ENCODE assay signal across 28 mouse cellular contexts in genomic region chr10:61248596-61249114, GRCm38 (mm10). TPM values are rescaled to one million over a fixed set of nuclear protein-coding genes. Genes with fewer than 3 reads are reported as not detected.
DNase-seq lines count a peak whose midpoint lies in the region; ATAC-seq and TF ChIP-seq lines count a peak whose summit lies in the region.
"Had no signal": no experiment of that assay in that cellular context is flagged by ENCODE, and none has a peak within 500 bp of the region (broad histone marks: within the 10 kb centered on the region; RNA-seq: fewer than 3 reads in every experiment).

No protein-coding gene starts in this region.

- DNase-seq in lung, postnatal 0 days (ENCODE audit: low spot score), result no peak
- DNase-seq in lung, postnatal 36 days, result no peak
- DNase-seq in ES-CJ7 (ENCODE audit: low read depth, low spot score) (peak; percentile 29), R1 (ENCODE audit: low read depth, low spot score) (peak; percentile 66)
- no peak for DNase-seq in frontal cortex, adult 2 months (ENCODE audit: extremely low spot score in 1 of 2, low spot score in 1 of 2)
- DNase-seq in layer of hippocampus, postnatal 36 days, result no peak
- no peak for DNase-seq in frontal cortex, postnatal 14 days (ENCODE audit: low spot score in 2 of 2)
- DNase-seq: adrenal gland, adult 8-10 months; adrenal gland, postnatal 25 days; cerebellum, adult 11 months; cerebellum, adult 18-20 months; cerebellum, adult 8-10 months; cerebellum, adult 9-11 months; cerebellum, postnatal 14 days; cerebellum, postnatal 36 days; forebrain, postnatal 0 days had no signal

- peak; percentile 23; the same call in 1 of the 2 replicates for ATAC-seq in lung, postnatal 0 days
- ATAC-seq: activated CD4-positive, CD25-positive, alpha-beta regulatory T cell, adult 4 months; forebrain, embryonic 13.5 days; forebrain, embryonic 15.5 days; forebrain, postnatal 0 days; Patski had no signal

- no peak overlapping the region for H3ac ChIP-seq in myocyte (ENCODE audit: control insufficient read depth, insufficient read length)

- 48% methylated on average over 13 of the region's 13 CpGs for WGBS in lung, postnatal 0 days

- TF ChIP-seq CTCF in lung, postnatal 0 days (IDR thresholded peaks at IDR 0.05), result no peak

- H3K4me2 ChIP-seq in lung, postnatal 0 days (replicated peaks; ENCODE audit: low read depth, low read length), result no peak overlapping the region
- no peak overlapping the region for H3K4me2 ChIP-seq in myocyte (ENCODE audit: low read depth)
- H3K4me2 ChIP-seq: embryonic facial prominence, embryonic 12.5 days; forebrain, embryonic 13.5 days; forebrain, embryonic 15.5 days had no signal

- no peak for TF ChIP-seq POLR2A in myocyte (IDR thresholded peaks at IDR 0.05; ENCODE audit: insufficient read length, low read depth)

- no peaks in the 10 kb centered on the region for H3K4me1 ChIP-seq in lung, postnatal 0 days (ENCODE audit: insufficient read depth, low read depth, low read length)

- no peak overlapping the region for H3K27ac ChIP-seq in lung, postnatal 0 days (ENCODE audit: low read length)
- H3K27ac ChIP-seq: embryonic facial prominence, embryonic 10.5 days; embryonic facial prominence, embryonic 12.5 days; forebrain, embryonic 13.5 days; forebrain, embryonic 15.5 days had no signal

- H3K79me2 ChIP-seq in myocyte (ENCODE audit: control insufficient read depth, insufficient read depth), result no peaks in the 10 kb centered on the region

- H3K27me3 ChIP-seq in lung, postnatal 0 days (replicated peaks; ENCODE audit: insufficient read depth, low read length), result no peaks in the 10 kb centered on the region
- H3K27me3 ChIP-seq in myocyte (ENCODE audit: control insufficient read depth, insufficient read depth, insufficient read length), result no peaks in the 10 kb centered on the region
- H3K27me3 ChIP-seq: embryonic facial prominence, embryonic 12.5 days; forebrain, embryonic 13.5 days; forebrain, embryonic 15.5 days; Patski had no signal

- H3K9ac ChIP-seq in lung, postnatal 0 days (replicated peaks; ENCODE audit: low read depth), result no peak overlapping the region
- H3K9ac ChIP-seq: embryonic facial prominence, embryonic 12.5 days; forebrain, embryonic 13.5 days; forebrain, embryonic 15.5 days; forebrain, postnatal 0 days had no signal

- no peak overlapping the region for H3K4me3 ChIP-seq in lung, postnatal 0 days (ENCODE audit: low read depth, low read length)
- no peak overlapping the region for H3K4me3 ChIP-seq in myocyte
- H3K4me3 ChIP-seq: embryonic facial prominence, embryonic 10.5 days; embryonic facial prominence, embryonic 12.5 days; forebrain, embryonic 13.5 days; forebrain, embryonic 15.5 days had no signal

- no peaks in the 10 kb centered on the region for H3K36me3 ChIP-seq in lung, postnatal 0 days (ENCODE audit: insufficient read depth, low read length)
- H3K36me3 ChIP-seq in myocyte (ENCODE audit: control insufficient read depth, insufficient read depth), result peaks cover 8% of the 10 kb centered on the region
- H3K36me3 ChIP-seq: embryonic facial prominence, embryonic 10.5 days; embryonic facial prominence, embryonic 12.5 days; forebrain, embryonic 15.5 days; G1E had no signal

- TF ChIP-seq EP300 in lung, postnatal 0 days (IDR thresholded peaks at IDR 0.05), result no peak

- no peaks in the 10 kb centered on the region for H3K9me3 ChIP-seq in lung, postnatal 0 days (ENCODE audit: low read length)
- H3K9me3 ChIP-seq: embryonic facial prominence, embryonic 12.5 days; forebrain, embryonic 13.5 days; forebrain, embryonic 15.5 days had no signal

TF ChIP-seq in myocyte, 11 proteins besides CTCF, POLR2A, EP300 and RAD21:
- no peak for TF ChIP-seq POLR2AphosphoS2 (IDR thresholded peaks at IDR 0.05; ENCODE audit: insufficient read length, low read depth)
- peak in 1 of 3 experiments; percentile 83 for TF ChIP-seq MYOG (IDR thresholded peaks at IDR 0.05; ENCODE audit: control insufficient read depth in 1 of 3, insufficient read depth in 1 of 3, insufficient read length in 2 of 3, low read depth in 2 of 3)
- TF ChIP-seq TCF3 (IDR thresholded peaks at IDR 0.05; ENCODE audit: insufficient read length, low read depth), result no peak
- TF ChIP-seq REST (IDR thresholded peaks at IDR 0.05; ENCODE audit: insufficient read depth, insufficient read length), result no peak
- no peak for TF ChIP-seq TCF12 (IDR thresholded peaks at IDR 0.05; ENCODE audit: insufficient read depth, poor library complexity, severe bottlenecking)
- TF ChIP-seq MYOD1 (IDR thresholded peaks at IDR 0.05; ENCODE audit: control insufficient read depth in 1 of 3, insufficient read length in 2 of 3, low read depth in 2 of 3), result peak in 2 of 3 experiments; percentile 9 to 87
- TF ChIP-seq CEBPB (IDR thresholded peaks at IDR 0.05; ENCODE audit: insufficient read depth, poor library complexity, severe bottlenecking), result no peak
- TF ChIP-seq E2F4 (IDR thresholded peaks at IDR 0.05; ENCODE audit: insufficient read depth), result no peak
- no peak for TF ChIP-seq SRF (IDR thresholded peaks at IDR 0.05; ENCODE audit: control insufficient read depth, insufficient read length, low read depth)

RNA-seq across cellular contexts. Expression of gene Adamts14, which starts 24.6 kb away (rescaled TPM):
- polyA plus RNA-seq in lung, postnatal 0 days (2015; fragmentation: Nextera tagmentation; extraction: Ambion mirVana), result 1.5 and 1.8 TPM in 2 replicates
- polyA plus RNA-seq in myocyte (2012; fragmentation: generic; extraction: Trizol), result 31.0 TPM
- 0.38 and 0.50 TPM in 2 replicates for polyA plus RNA-seq in frontal cortex, adult 2 months (2012; rRNA removed)
- 1 to 10 TPM; 1.8 TPM for total RNA-seq in layer of hippocampus, postnatal 36 days (2021)
- total RNA-seq: G1E had no signal
- polyA plus RNA-seq: activated CD4-positive, CD25-positive, alpha-beta regulatory T cell, adult 4 months; G1E had no signal

RNA-seq across cellular contexts. Expression of gene Prf1, which starts 49.0 kb away (rescaled TPM):
- 0.08 and 0.17 TPM in 2 replicates for polyA plus RNA-seq in lung, postnatal 0 days (2015; fragmentation: Nextera tagmentation; extraction: Ambion mirVana)
- 0.01 TPM for polyA plus RNA-seq in myocyte (2012; fragmentation: generic; extraction: Trizol)
- polyA plus RNA-seq in frontal cortex, adult 2 months (2012; rRNA removed), result 0.10 and 0.38 TPM in 2 replicates
- total RNA-seq in layer of hippocampus, postnatal 36 days (2021), result not detected
- total RNA-seq: common myeloid progenitor, adult 5-6 weeks; forebrain, postnatal 0 days had no signal
- polyA plus RNA-seq: brain, embryonic 14.5 days; C2C12; embryonic facial prominence, embryonic 10.5 days; embryonic facial prominence, embryonic 12.5 days; forebrain, embryonic 11.5 days; forebrain, embryonic 13.5 days; forebrain, embryonic 15.5 days; forebrain, postnatal 0 days; G1E; Patski had no signal

Comparison
In these comparisons a context has a peak if more than half of its experiments do, and no peak if none do; other contexts are left out.
1. DNase-seq: peak in ES-CJ7 (single experiment) and R1 (single experiment); none in lung, postnatal 0 days (single experiment), lung, postnatal 36 days (single experiment), frontal cortex, adult 2 months (0 of 2), layer of hippocampus, postnatal 36 days (0 of 2) and frontal cortex, postnatal 14 days (0 of 2).
2. RNA of gene Adamts14, which starts 24.6 kb away (polyA plus RNA-seq): 31.0 TPM in myocyte (single experiment); 1.5 to 1.8 TPM in lung, postnatal 0 days and 0.38 to 0.50 TPM in frontal cortex, adult 2 months; every median in the first group is over 10 times any median in the second.